ENCODE assay signal across 8 mouse cellular contexts in genomic region chr17:25837076-25837410, GRCm38 (mm10). TPM values are rescaled to one million over a fixed set of nuclear protein-coding genes. Genes with fewer than 3 reads are reported as not detected.
A peak's percentile ranks its signal among the peaks of the same experiment; 100 is the strongest.
DNase-seq lines count a peak whose midpoint lies in the region; ATAC-seq lines count a peak whose summit lies in the region.
"Had no signal": no experiment of that assay in that cellular context is flagged by ENCODE, and none has a peak within 500 bp of the region (broad histone marks: within the 10 kb centered on the region; RNA-seq: fewer than 3 reads in every experiment).

TSS of gene Rhbdl1 (minus strand) at chr17:25837295.

- peak within 1 kb of the TSS; percentile 87 for H3K4me2 ChIP-seq in intestine, embryonic 16.5 days (ENCODE audit: low read depth, low read length)

- H3K4me3 ChIP-seq in intestine, embryonic 16.5 days (ENCODE audit: low read length) = peak within 1 kb of the TSS; percentile 43

- no peak for ATAC-seq in intestine, embryonic 16.5 days
- ATAC-seq in megakaryocyte-erythroid progenitor cell, adult 5-6 weeks (replicated peaks; ENCODE audit: low FRiP score, low TSS enrichment, poor library complexity, severe bottlenecking) = 0 out of 2 replicates have a peak, but pooled peaks have one; percentile 12

- intact Hi-C loops in gastrocnemius, postnatal 36 days (cut with DNase I) = no loop called here
- intact Hi-C loops in left cerebral cortex, postnatal 25 days (cut with DNase I) = no loop called here

- WGBS in intestine, embryonic 16.5 days = 4% methylated on average over 29 of the region's 29 CpGs

- H3K27me3 ChIP-seq in intestine, embryonic 16.5 days (replicated peaks; ENCODE audit: control insufficient read depth, insufficient read depth, low read length) = no peaks in the 10 kb centered on the region

- H3K9me3 ChIP-seq in intestine, embryonic 16.5 days (ENCODE audit: control insufficient read depth, low read length) = no peaks in the 10 kb centered on the region

- peaks cover 16% of the 10 kb centered on the region; the same call in 1 of the 2 replicates for H3K36me3 ChIP-seq in intestine, embryonic 16.5 days (ENCODE audit: control insufficient read depth, insufficient read depth, low read length)

- peak within 1 kb of the TSS; percentile 72 for H3K9ac ChIP-seq in intestine, embryonic 16.5 days (ENCODE audit: low read depth, low read length)

- H3K4me1 ChIP-seq in intestine, embryonic 16.5 days (ENCODE audit: control insufficient read depth, insufficient read depth, low read length) = peaks cover 41% of the 10 kb centered on the region

- peak; percentile 54 to 65 for DNase-seq in adrenal gland, postnatal 4 days (ENCODE audit: low spot score in 2 of 2)
- peak; percentile 68 for DNase-seq in embryo, embryonic 10.5 days (ENCODE audit: low spot score)
- DNase-seq in gastrocnemius, postnatal 36 days = peak; percentile 72
- DNase-seq in left cerebral cortex, postnatal 25 days (ENCODE audit: low spot score in 2 of 2) = peak; percentile 87 to 94
- DNase-seq in right cerebral cortex, postnatal 4 days = peak; percentile 89

- H3K27ac ChIP-seq in intestine, embryonic 16.5 days (ENCODE audit: low read length) = peak within 1 kb of the TSS; percentile 3

RNA-seq across cellular contexts. Expression of gene Rhbdl1, which starts in this region (rescaled TPM):
- total RNA-seq in adrenal gland, postnatal 4 days (2021) = 10 to 100 TPM; 19.3 to 21.4 TPM
- 10 to 100 TPM; 23.2 to 27.7 TPM for total RNA-seq in gastrocnemius, postnatal 36 days (2021)
- 1.6 and 2.0 TPM in 2 replicates for polyA plus RNA-seq in intestine, embryonic 16.5 days (2015; fragmentation: Nextera tagmentation; extraction: Ambion mirVana)
- total RNA-seq in left cerebral cortex, postnatal 25 days (2021) = 10 to 100 TPM; 59.0 to 59.7 TPM
- 0.50 and 2.0 TPM in 2 replicates for total RNA-seq in megakaryocyte-erythroid progenitor cell, adult 5-6 weeks (2014; fragmentation: Nextera tagmentation)
- total RNA-seq in megakaryocyte-erythroid progenitor cell, adult 5-6 weeks (2017) = 0.30 and 0.47 TPM in 2 replicates
- total RNA-seq: hematopoietic stem cell, adult 5-6 weeks had no signal

Comparison
In these comparisons a context has a peak if more than half of its experiments do, and no peak if none do; other contexts are left out.
1. RNA of gene Rhbdl1 (total RNA-seq): 59.0 to 59.7 TPM in left cerebral cortex, postnatal 25 days, 23.2 to 27.7 TPM in gastrocnemius, postnatal 36 days and 19.3 to 21.4 TPM in adrenal gland, postnatal 4 days; 0.30 to 2.0 TPM in megakaryocyte-erythroid progenitor cell, adult 5-6 weeks; every median in the first group is over 4 times any median in the second.
2. Peak in every context shown above with its lines, with median percentiles within 50 percentile points of each other: DNase-seq.